Mouse (Mus musculus) heart, postnatal 25 days (tissue): ENCODE results near the gene Cldn10. TPM values are rescaled to one million over a fixed set of nuclear protein-coding genes. Genes with fewer than 3 reads are reported as not detected.

ENCODE experiments used
- DNase-seq: peaks from one replicate; pipeline ENCODE4 v3.0.0; 2022; ENCODE audit warnings: low spot score
- intact Hi-C: fragments of 180-260 bp; cut with DNase I; formaldehyde crosslinking; loops from one replicate; pipeline ENCODE4 v1.15.1; 2025
- total RNA-seq, 2 experiments: library from RNA; stranded (reverse); gene quantifications; 2 replicates each; pipeline ENCODE4 v1.2.3; 2021

Gene Cldn10
- total RNA-seq, 2 experiments from 2014 or later: 0.22 TPM; not detected in 1

- DNase-seq: no peak
Observed at GRCm38 (mm10) chr14:118820111-118820510, 32.4 kb downstream of the Cldn10 start.

DNA sequence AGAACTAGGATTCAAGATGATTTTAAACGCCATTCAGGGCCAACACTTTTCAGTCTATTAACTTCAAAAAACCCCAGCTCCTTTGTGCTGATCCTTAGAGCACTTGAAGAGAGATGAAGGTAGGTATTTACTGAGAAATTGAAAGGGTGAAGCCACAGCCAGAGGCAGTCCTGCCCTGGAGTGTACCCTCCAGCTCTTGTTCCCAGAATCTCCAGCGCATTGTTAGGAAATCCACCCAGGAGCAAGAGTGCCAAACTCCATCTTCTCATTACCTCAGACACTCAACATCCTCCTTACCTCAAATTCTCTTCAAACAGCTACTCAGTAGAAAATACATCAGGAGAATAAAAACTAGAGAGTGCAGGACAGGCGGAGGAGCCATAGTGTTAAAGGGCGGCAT lies 35.1 kb downstream of the Cldn10 start:
- intact Hi-C loops: no loop called here
- no peak for DNase-seq

More at GRCm38 (mm10) chr14:118820111-118820510, 32.4 kb downstream of the Cldn10 start:
- intact Hi-C loops: no loop called here

GRCm38 (mm10) chr14:118823313-118823712 lies 35.6 kb downstream of the Cldn10 start:
- no peak for DNase-seq
- intact Hi-C loops: no loop called here

- DNase-seq: no peak
- intact Hi-C loops: no loop called here
Observed at GRCm38 (mm10) chr14:118826346-118826745, 38.6 kb downstream of the Cldn10 start.

DNA sequence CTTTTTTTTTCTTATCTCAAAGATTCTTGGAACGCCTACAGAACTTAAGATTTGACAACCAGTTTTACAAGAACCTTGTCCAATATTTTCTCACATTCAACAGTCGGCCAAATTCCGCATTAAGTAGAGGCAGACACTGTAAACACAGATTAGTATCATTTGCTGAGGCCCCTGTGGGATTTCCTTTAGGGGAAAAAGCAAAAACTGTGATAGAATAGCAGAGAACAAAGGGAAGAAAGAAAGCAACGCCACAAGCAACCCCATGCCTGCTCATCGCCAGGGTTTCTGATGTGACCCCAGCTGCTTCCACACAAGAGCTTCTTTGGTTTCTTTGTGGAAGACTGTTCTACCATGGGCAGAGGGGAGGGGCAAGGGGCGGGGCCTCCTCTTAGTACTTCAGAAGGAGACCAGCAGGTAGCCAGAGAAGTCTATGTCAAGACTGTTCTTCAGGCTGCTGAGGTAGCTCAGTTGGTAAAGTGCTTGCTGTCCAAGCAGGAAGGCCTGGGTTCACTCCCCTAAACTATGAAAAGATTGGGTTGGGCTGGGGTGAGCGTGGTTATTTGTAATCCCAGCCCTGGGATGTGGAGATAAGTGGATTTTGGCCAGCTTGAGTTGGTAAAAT lies 39.7 kb downstream of the Cldn10 start:
- intact Hi-C loops: no loop called here
- DNase-seq: no peak

DNA sequence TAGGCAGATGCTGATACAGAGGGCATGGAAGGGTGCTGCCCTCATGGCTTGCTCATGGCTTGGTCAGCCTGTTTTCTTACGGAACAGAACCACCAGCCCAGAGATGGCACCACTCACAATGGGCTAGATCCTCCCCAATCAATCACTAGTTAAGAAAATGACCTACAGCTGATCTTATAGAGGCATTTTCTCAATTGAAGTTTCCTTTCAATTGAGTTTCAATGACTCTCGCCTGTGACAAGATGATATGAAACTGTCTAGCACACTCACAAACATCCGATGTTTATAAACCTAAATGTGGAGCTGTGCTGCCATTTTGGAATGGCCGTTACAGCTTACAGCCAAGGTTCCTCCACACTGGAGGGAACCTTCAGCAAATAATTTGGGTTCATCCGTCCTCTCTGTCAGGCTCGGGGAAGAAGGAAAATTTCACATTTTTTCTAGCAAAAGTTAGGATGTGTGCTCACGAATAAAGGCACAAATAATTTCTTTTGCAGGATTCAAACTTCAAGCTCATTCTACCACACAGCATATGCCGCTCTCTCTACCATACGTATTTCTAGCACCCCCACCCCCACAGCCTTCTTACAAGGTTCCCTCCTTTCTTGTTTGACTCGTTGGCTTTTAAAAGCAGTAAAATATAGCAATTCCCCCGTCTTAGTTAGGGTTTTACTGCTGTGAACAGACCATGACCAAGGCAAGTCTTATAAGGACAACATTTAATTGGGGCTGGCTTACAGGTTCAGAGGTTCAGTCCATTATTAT lies 41.8 kb downstream of the Cldn10 start:
- no peak for DNase-seq
- intact Hi-C loops: no loop called here

DNA sequence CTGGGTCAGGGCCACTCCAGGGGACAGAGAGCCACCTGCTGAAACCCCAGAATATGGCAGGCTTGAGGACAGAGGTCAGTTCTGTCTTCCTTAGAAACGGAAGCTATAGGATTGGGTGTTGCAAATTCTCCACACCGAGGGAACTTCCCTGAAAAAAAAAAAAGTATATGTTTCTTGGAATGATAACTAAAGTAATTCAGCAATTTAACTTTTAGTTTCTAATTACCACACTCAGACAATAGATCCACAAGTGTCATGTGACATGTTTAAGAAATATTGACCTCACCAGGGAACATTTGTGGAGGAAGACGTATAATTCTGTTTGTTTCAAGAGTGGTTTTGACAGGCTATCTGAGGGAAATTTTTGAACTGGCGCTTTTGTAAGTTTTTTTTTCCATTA lies 43.9 kb downstream of the Cldn10 start:
- intact Hi-C loops: no loop called here
- DNase-seq: no peak

GRCm38 (mm10) chr14:118833241-118833640 lies 45.5 kb downstream of the Cldn10 start:
- DNase-seq: no peak
- intact Hi-C loops: no loop called here

GRCm38 (mm10) chr14:118834313-118834712 lies 46.6 kb downstream of the Cldn10 start:
- no peak for DNase-seq
- intact Hi-C loops: no loop called here

DNA sequence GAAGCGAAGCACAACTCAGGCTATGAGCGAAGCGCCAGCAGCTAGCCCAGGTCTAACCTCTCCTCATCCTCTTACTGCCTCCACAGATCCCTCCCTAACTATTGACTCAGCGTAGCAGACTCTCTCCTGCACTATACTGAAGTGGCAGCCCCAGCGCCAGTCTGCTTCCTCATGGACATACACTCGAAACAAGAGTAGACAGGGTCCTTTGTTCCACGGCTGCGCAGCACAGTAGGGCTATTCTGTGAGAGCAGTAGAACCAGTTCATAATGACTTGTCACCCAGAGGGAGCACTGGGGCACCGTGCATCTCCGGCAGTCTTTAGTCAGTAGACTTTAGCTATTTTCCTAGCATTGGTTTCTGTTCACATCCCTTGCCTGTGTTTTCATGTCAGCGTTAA lies 48.4 kb downstream of the Cldn10 start:
- intact Hi-C loops: no loop called here
- no peak for DNase-seq

DNA sequence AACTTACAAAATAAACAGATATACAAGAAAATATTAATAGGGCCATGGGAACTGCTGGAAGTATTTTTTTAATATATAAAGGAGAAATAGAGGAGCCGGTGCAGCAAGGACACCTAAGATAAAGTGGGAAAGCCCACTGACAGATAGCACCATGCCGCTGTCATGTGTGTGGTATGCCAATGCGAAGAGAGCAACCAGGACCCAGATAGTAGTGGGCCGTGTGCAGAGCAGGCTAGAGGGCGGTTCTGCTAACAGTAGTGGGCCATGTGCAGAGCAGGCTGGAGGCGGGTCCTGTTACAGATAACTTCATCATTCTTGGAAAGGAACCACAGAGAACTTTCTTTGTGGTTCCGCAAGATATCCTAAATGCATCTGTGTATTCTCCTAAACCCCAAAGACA lies 49.0 kb downstream of the Cldn10 start:
- intact Hi-C loops: no loop called here
- no peak for DNase-seq

- intact Hi-C loops: no loop called here
Observed at GRCm38 (mm10) chr14:118838556-118839120, 50.9 kb downstream of the Cldn10 start.

GRCm38 (mm10) chr14:118839416-118839815 lies 51.7 kb downstream of the Cldn10 start:
- intact Hi-C loops: no loop called here
- DNase-seq: no peak

More at GRCm38 (mm10) chr14:118838556-118839120, 50.9 kb downstream of the Cldn10 start:
- no peak for DNase-seq

DNA sequence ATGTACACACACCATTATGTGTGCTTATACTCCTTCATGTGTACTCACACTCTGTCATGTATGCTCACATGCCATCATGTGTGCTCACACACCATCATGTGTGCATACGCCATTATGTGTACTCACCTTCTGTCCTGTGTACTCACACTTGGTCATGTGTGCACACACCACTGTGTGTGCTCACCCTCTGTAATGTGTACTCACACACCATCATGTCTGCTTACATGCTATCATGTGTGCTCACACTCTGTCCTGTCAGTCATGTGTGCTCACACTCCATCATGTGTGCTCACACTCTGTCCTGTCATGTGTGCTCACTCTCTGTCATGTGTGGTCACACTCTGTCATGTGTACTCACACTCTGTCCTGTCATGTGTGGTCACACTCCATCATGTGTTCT lies 52.3 kb downstream of the Cldn10 start:
- no peak for DNase-seq
- intact Hi-C loops: no loop called here

DNA sequence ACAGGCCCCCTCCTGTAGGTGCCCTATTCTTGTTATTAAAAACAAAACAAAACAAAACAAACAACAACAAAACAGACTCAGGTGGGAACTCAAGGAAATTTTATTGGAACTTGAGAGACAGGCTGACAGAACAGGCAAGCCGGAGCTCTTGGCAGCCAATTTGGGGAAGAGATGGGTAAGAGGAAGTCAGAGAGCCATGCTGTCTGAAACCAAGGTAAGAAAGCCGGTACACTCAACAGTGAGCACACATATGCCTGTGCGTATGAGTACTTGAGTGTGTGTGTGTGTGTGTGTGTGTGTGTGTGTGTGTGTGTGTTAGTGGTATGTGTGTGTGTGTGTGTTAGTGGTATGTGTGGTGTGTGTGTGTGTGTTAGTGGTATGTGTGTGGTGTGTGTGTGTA lies 54.6 kb downstream of the Cldn10 start:
- intact Hi-C loops: no loop called here
- DNase-seq: no peak

DNA sequence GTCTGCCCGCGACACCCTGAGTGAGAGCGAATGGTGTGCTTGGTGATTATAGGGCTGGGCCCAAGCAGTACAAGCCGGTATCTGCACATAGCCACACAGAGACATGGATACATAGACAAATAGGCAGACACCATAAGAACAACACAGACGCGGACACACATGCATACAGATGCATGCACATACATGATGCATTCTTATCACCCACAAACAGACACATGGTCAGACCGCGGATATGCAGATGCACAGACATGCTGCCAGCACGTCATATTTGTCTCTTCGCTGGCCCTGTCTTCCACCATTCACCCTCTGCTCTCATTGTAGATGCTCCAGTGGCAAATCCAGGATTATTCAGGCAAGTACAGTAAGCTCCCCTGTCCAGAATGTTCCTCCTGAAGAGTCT lies 59.1 kb downstream of the Cldn10 start:
- no peak for DNase-seq
- intact Hi-C loops: no loop called here

GRCm38 (mm10) chr14:118848171-118848570 lies 60.5 kb downstream of the Cldn10 start:
- intact Hi-C loops: no loop called here
- DNase-seq: no peak

- no peak for DNase-seq
- intact Hi-C loops: no loop called here
Observed at GRCm38 (mm10) chr14:118850011-118850695, 62.4 kb downstream of the Cldn10 start.

GRCm38 (mm10) chr14:118850696-118851035 lies 63.0 kb downstream of the Cldn10 start:
- intact Hi-C loops: no loop called here
- DNase-seq: no peak

DNA sequence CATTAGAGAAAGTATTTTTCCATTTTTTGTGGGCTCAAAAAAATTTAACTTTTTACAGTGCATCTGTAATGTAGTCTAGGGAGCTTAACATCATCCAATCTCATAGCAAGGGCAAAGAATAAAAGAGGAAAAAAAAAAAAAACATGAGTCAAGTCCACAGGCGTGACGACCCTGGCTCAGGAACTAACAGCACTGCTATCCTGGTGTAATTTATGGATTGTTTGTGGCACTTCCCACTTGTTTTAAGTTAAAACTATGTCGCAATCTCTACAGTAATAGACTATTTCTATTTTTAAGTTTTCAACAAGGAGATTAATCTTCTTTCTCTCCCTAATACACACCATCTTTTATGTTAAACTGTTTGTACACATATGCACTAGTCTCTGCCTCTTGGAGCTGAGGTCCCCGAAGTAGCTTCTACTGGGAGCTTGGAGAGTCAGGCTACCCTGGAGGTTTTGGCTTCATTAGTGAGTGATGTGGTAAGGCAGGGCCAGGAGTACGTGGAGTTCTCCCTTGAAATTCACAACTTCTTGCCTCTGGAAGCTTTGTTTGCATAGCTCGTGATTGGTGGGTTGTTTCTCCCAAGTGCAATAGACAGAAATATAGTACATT lies 63.9 kb downstream of the Cldn10 start:
- intact Hi-C loops: no loop called here
- DNase-seq: no peak
